Mouse (Mus musculus) Patski (cell line): ENCODE data around the gene Svop. TPM values are rescaled to one million over a fixed set of nuclear protein-coding genes. Genes with fewer than 3 reads are reported as not detected.
A peak's percentile ranks its signal among the peaks of the same experiment; 100 is the strongest.

Experiments used
- ATAC-seq: fragments of 100-300 bp; one replicate; pipeline ENCODE4 v1.8.0; 2021
- CTCF ChIA-PET: fragments of 350-600 bp; sonication (Branson Sonifier 250); formaldehyde crosslinking; loops from one replicate; lab custom pipeline; 2022; ENCODE audit warnings: inconsistent platforms; lab: Charles Lee
- POLR2A ChIA-PET: fragments of 350-600 bp; sonication (Branson Sonifier 250); formaldehyde crosslinking; loops from one replicate; lab custom pipeline; 2022; ENCODE audit warnings: antibody characterized with exemption, inconsistent platforms; lab: Charles Lee
- DNase-seq: peaks from one replicate; pipeline ENCODE4 v3.0.0-alpha.2; 2011; ENCODE audit warnings: low read depth, low spot score
- H3K27me3 ChIP-seq: fragments of 371-371 bp; one replicate; pipeline ENCODE4 v1.5.1; 2021
- CTCF ChIP-seq: fragments of 100-300 bp; IDR thresholded peaks from one replicate; pipeline ENCODE4 v1.5.1; 2021
- in situ Hi-C: fragments of 300-500 bp; cut with MboI; formaldehyde crosslinking; loops from 3 replicates; pipeline ENCODE4 v1.11.1; 2018; ENCODE audit warnings: low pct_unique_long_range_greater_than_20kb, mixed read lengths
- polyA plus RNA-seq: library from polyadenylated mRNA; unstranded; gene quantifications from one replicate; pipeline ENCODE4 v1.2.3, GENCODE M21; 2021

The Svop gene
- polyA plus RNA-seq, 1 experiment from 2014 or later: 0.06 TPM

- TF ChIP-seq CTCF: peak; percentile 65
- CTCF ChIA-PET: interaction anchor here (0.8 to 6.1 kb wide), 27 partner anchors 10 to 274 kb away, joined by 3 to 44 read pairs (median 4); partner anchors contain the start of gene Coro1c
- in situ Hi-C loops: loop anchor here (5.0 kb wide), 3 partner anchors 50 to 195 kb away; no protein-coding TSS in a partner anchor
Observed at GRCm38 (mm10) chr5:114047182-114047581, 44.2 kb downstream of the Svop start.

GRCm38 (mm10) chr5:114046604-114047003 lies 44.8 kb downstream of the Svop start:
- peak; percentile 29 for TF ChIP-seq CTCF
- DNase-seq: no peak
- ChIA-PET POLR2A (interaction anchor here (0.6 to 0.8 kb wide), 3 partner anchors 81 to 263 kb away, joined by 3 read pairs; no protein-coding TSS in a partner anchor), CTCF (interaction anchor here (0.8 to 6.1 kb wide), 28 partner anchors 9 to 273 kb away, joined by 3 to 44 read pairs (median 4); partner anchors contain the start of genes Alkbh2 and Coro1c)
- H3K27me3 ChIP-seq: no peaks in the 10 kb centered on the region
- no peak for ATAC-seq
- in situ Hi-C loops: loop anchor here (5.0 kb wide), 3 partner anchors 49 to 194 kb away; no protein-coding TSS in a partner anchor

More at GRCm38 (mm10) chr5:114047182-114047581, 44.2 kb downstream of the Svop start:
- no peaks in the 10 kb centered on the region for H3K27me3 ChIP-seq
- POLR2A ChIA-PET: interaction anchor here (0.7 to 0.8 kb wide), 2 partner anchors 82 to 92 kb away, joined by 3 read pairs; no protein-coding TSS in a partner anchor
- ATAC-seq (no peak), DNase-seq (no peak)

- TF ChIP-seq CTCF: no peak
- in situ Hi-C loops: loop anchor here (5.0 kb wide), 3 partner anchors 49 to 194 kb away; no protein-coding TSS in a partner anchor
- no peaks in the 10 kb centered on the region for H3K27me3 ChIP-seq
- ChIA-PET CTCF (interaction anchor here (0.8 to 6.1 kb wide), 19 partner anchors 9 to 273 kb away, joined by 3 to 44 read pairs (median 4); partner anchors contain the start of gene Alkbh2), POLR2A (interaction anchor here (0.6 to 0.8 kb wide), 2 partner anchors 91 to 263 kb away, joined by 3 read pairs; no protein-coding TSS in a partner anchor)
- DNase-seq (no peak), ATAC-seq (no peak)
Observed at GRCm38 (mm10) chr5:114046151-114046550, 45.2 kb downstream of the Svop start.

- ChIA-PET POLR2A (no interaction called here), CTCF (interaction anchor here (1.0 to 6.1 kb wide), 7 partner anchors 8 to 91 kb away, joined by 3 to 44 read pairs (median 5); partner anchors contain the start of gene Alkbh2)
- in situ Hi-C loops: loop anchor here (5.0 kb wide), 3 partner anchors 48 to 193 kb away; no protein-coding TSS in a partner anchor
- no peaks in the 10 kb centered on the region for H3K27me3 ChIP-seq
- DNase-seq (no peak), ATAC-seq (no peak)
- TF ChIP-seq CTCF: peak; percentile 69
Observed at GRCm38 (mm10) chr5:114045134-114045533, 46.2 kb downstream of the Svop start.

- POLR2A ChIA-PET: no interaction called here
- ATAC-seq: no peak
- in situ Hi-C loops: no loop called here
- CTCF ChIA-PET: interaction anchor here (1.4 kb wide), 1 partner anchor 8 kb away, joined by 4 read pairs; no protein-coding TSS in a partner anchor
- no peak for TF ChIP-seq CTCF
- DNase-seq: no peak
- no peaks in the 10 kb centered on the region for H3K27me3 ChIP-seq
Observed at GRCm38 (mm10) chr5:114043800-114044199, 47.6 kb downstream of the Svop start.

- CTCF ChIA-PET: interaction anchor here (0.8 kb wide), 1 partner anchor 11 kb away, joined by 3 read pairs; no protein-coding TSS in a partner anchor
- no peaks in the 10 kb centered on the region for H3K27me3 ChIP-seq
- ATAC-seq (no peak), DNase-seq (no peak)
- POLR2A ChIA-PET: no interaction called here
- in situ Hi-C loops: no loop called here
- TF ChIP-seq CTCF: no peak
Observed at GRCm38 (mm10) chr5:114041327-114041930, 49.9 kb downstream of the Svop start.

- ChIA-PET POLR2A (no interaction called here), CTCF (interaction anchor here (0.8 kb wide), 1 partner anchor 12 kb away, joined by 3 read pairs; no protein-coding TSS in a partner anchor)
- no peaks in the 10 kb centered on the region for H3K27me3 ChIP-seq
- DNase-seq (no peak), ATAC-seq (no peak)
- in situ Hi-C loops: no loop called here
- no peak for TF ChIP-seq CTCF
Observed at GRCm38 (mm10) chr5:114040911-114041310, 50.5 kb downstream of the Svop start.

- ChIA-PET CTCF (no interaction called here), POLR2A (no interaction called here)
- no peaks in the 10 kb centered on the region for H3K27me3 ChIP-seq
- in situ Hi-C loops: no loop called here
- DNase-seq: no peak
- no peak for TF ChIP-seq CTCF
- no peak for ATAC-seq
Observed at GRCm38 (mm10) chr5:114040508-114040907, 50.9 kb downstream of the Svop start.

GRCm38 (mm10) chr5:114035111-114035510 lies 56.3 kb downstream of the Svop start:
- ATAC-seq: peak; percentile 15
- no peaks in the 10 kb centered on the region for H3K27me3 ChIP-seq
- peak; percentile 50 for DNase-seq
- CTCF ChIA-PET: interaction anchor here (1.1 kb wide), 1 partner anchor 10 kb away, joined by 3 read pairs; no protein-coding TSS in a partner anchor
- in situ Hi-C loops: no loop called here
- POLR2A ChIA-PET: no interaction called here
- TF ChIP-seq CTCF: no peak

GRCm38 (mm10) chr5:114034393-114034792 lies 57.0 kb downstream of the Svop start:
- ATAC-seq (no peak), DNase-seq (no peak)
- CTCF ChIA-PET: interaction anchor here (1.1 kb wide), 1 partner anchor 11 kb away, joined by 3 read pairs; no protein-coding TSS in a partner anchor
- H3K27me3 ChIP-seq: no peaks in the 10 kb centered on the region
- no peak for TF ChIP-seq CTCF
- in situ Hi-C loops: no loop called here
- POLR2A ChIA-PET: no interaction called here
